Mouse (Mus musculus) midbrain, embryonic 14.5 days (tissue): Measurements from ENCODE around the gene Bicdl2. TPM values are rescaled to one million over a fixed set of nuclear protein-coding genes. Genes with fewer than 3 reads are reported as not detected.
A peak's percentile ranks its signal among the peaks of the same experiment; 100 is the strongest.

Source experiments
- ATAC-seq: fragments of 200-750 bp; cut with Nextera tagmentation; 2 replicates; pipeline ENCODE4 v1.8.0; 2017; ENCODE audit warnings: moderate number of reproducible peaks, moderate library complexity; ENCODE audit not compliant: low FRiP score, low TSS enrichment
- DNase-seq: peaks from one replicate; pipeline ENCODE4 v3.0.0-alpha.2; 2015
- H3K27ac ChIP-seq: fragments of 300-500 bp; sonication (generic); replicated peaks from 2 replicates; pipeline ENCODE4 v1.5.1; 2014; ENCODE audit warnings: mild to moderate bottlenecking, low read depth, low read length, moderate library complexity
- H3K27me3 ChIP-seq: fragments of 300-500 bp; sonication (generic); 2 replicates; pipeline ENCODE4 v1.6.1; 2014; ENCODE audit warnings: low read length, control low read depth, mixed read lengths; ENCODE audit not compliant: control insufficient read depth, insufficient read depth
- H3K36me3 ChIP-seq: fragments of 300-500 bp; sonication (generic); 2 replicates; pipeline ENCODE4 v1.6.1; 2014; ENCODE audit warnings: low read length, control low read depth; ENCODE audit not compliant: control insufficient read depth, insufficient read depth
- H3K4me1 ChIP-seq: fragments of 300-500 bp; sonication (generic); 2 replicates; pipeline ENCODE4 v1.6.1; 2014; ENCODE audit warnings: mild to moderate bottlenecking, antibody characterized with exemption, low read length, control low read depth; ENCODE audit not compliant: control insufficient read depth, insufficient read depth
- H3K4me2 ChIP-seq: fragments of 300-500 bp; sonication (generic); 2 replicates; pipeline ENCODE4 v1.6.1; 2014; ENCODE audit warnings: mild to moderate bottlenecking, low read length, moderate library complexity
- H3K4me3 ChIP-seq: fragments of 300-500 bp; sonication (generic); replicated peaks from 2 replicates; pipeline ENCODE4 v1.5.1; 2014; ENCODE audit warnings: low read depth, low read length
- H3K9ac ChIP-seq: fragments of 300-500 bp; sonication (generic); replicated peaks from 2 replicates; pipeline ENCODE4 v1.6.1; 2014; ENCODE audit warnings: mild to moderate bottlenecking, low read length, moderate library complexity
- H3K9me3 ChIP-seq: fragments of 300-500 bp; sonication (generic); 2 replicates; pipeline ENCODE4 v1.6.1; 2016; ENCODE audit warnings: low read length, control low read depth, mixed read lengths; ENCODE audit not compliant: control insufficient read depth
- WGBS: fragments of 180-500 bp; shearing (Covaris S2); extraction: QIAGEN DNeasy Blood & Tissue Kit; methylation state at CpG from one replicate; pipeline ENCODE4 v1.1.7; 2014; 5-methylcytosine and 5-hydroxymethylcytosine counted together
- polyA plus RNA-seq: library from polyadenylated mRNA; unstranded; fragments of >200 nt; fragmentation: Nextera tagmentation; extraction: Ambion mirVana; gene quantifications from 2 replicates; pipeline ENCODE4 v1.2.1, GENCODE M21; 2014

The Bicdl2 gene
- polyA plus RNA-seq, 1 experiment from 2014 or later = 0.26 TPM

- Histone ChIP-seq H3K4me1 (0 out of 2 replicates have a peak, but pooled peaks cover 2% of the 10 kb centered on the region), H3K36me3 (no peaks in the 10 kb centered on the region), H3K4me2 (no peak overlapping the region), H3K27me3 (peaks cover 21% of the 10 kb centered on the region), H3K4me3 (no peak overlapping the region), H3K9me3 (no peaks in the 10 kb centered on the region), H3K9ac (no peak overlapping the region), H3K27ac (no peak overlapping the region)
- 82% methylated on average over 1 of the region's 1 CpGs for WGBS
- ATAC-seq (no peak), DNase-seq (no peak)
Measured at GRCm38 (mm10) chr17:23694491-23694890, 34.2 kb downstream of the Bicdl2 start.

- DNase-seq (no peak), ATAC-seq (no peak)
- H3K4me1 ChIP-seq = 0 out of 2 replicates have a peak, but pooled peaks cover 2% of the 10 kb centered on the region
- H3K36me3 ChIP-seq = no peaks in the 10 kb centered on the region
- no peak overlapping the region for H3K9ac ChIP-seq
- H3K4me3 ChIP-seq = no peak overlapping the region
- H3K9me3 ChIP-seq = no peaks in the 10 kb centered on the region
- H3K27me3 ChIP-seq = peaks cover 21% of the 10 kb centered on the region
- H3K4me2 ChIP-seq = no peak overlapping the region
- no peak overlapping the region for H3K27ac ChIP-seq
- 21% methylated on average over 3 of the region's 3 CpGs for WGBS
Measured at GRCm38 (mm10) chr17:23695801-23696200, 35.5 kb downstream of the Bicdl2 start.

- peaks cover 21% of the 10 kb centered on the region for H3K27me3 ChIP-seq
- DNase-seq (peak; percentile 19), ATAC-seq (peak; percentile 69)
Measured at GRCm38 (mm10) chr17:23699131-23700077, 39.1 kb downstream of the Bicdl2 start.

DNA sequence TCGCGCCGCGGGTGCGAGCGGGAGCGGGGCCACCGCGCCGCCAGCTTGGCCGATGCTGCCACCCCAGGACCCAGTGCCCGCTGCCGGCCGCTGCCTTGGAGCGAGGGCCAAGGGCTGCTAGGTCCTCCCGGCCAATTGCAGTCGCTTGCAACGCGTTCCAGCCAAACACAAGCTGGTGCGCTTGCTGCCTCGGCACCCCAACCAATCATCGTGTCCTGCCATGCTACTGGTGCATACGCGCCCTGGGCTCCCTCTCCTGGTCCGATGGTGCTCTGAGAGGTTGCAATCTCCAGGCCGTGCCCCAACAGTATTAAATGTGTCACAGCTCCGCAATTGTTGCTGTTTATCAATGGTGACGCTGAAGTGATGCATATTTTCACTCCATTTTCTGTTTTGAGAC lies 39.8 kb downstream of the Bicdl2 start:
- H3K9ac ChIP-seq = peak overlapping the region; percentile 62
- no peaks in the 10 kb centered on the region for H3K9me3 ChIP-seq
- H3K27me3 ChIP-seq = peaks cover 21% of the 10 kb centered on the region
- no peaks in the 10 kb centered on the region for H3K36me3 ChIP-seq
- 0 out of 2 replicates have a peak overlapping the region, but pooled peaks have one; percentile 52 for H3K27ac ChIP-seq
- H3K4me2 ChIP-seq = peak overlapping the region; percentile 97
- H3K4me1 ChIP-seq = 0 out of 2 replicates have a peak, but pooled peaks cover 2% of the 10 kb centered on the region
- peak overlapping the region; percentile 70 for H3K4me3 ChIP-seq
- WGBS = 0% methylated on average over 20 of the region's 28 CpGs
- ATAC-seq (peak; percentile 94), DNase-seq (peak; percentile 92)

More at GRCm38 (mm10) chr17:23699131-23700077, 39.1 kb downstream of the Bicdl2 start:
- 0 out of 2 replicates have a peak, but pooled peaks cover 2% of the 10 kb centered on the region for H3K4me1 ChIP-seq
- no peaks in the 10 kb centered on the region for H3K9me3 ChIP-seq
- peak overlapping the region; percentile 62 for H3K9ac ChIP-seq
- H3K27ac ChIP-seq = 0 out of 2 replicates have a peak overlapping the region, but pooled peaks have one; percentile 52
- H3K4me2 ChIP-seq = peak overlapping the region; percentile 97
- H3K4me3 ChIP-seq = peak overlapping the region; percentile 70
- no peaks in the 10 kb centered on the region for H3K36me3 ChIP-seq
- WGBS = 1% methylated on average over 94 of the region's 101 CpGs

DNA sequence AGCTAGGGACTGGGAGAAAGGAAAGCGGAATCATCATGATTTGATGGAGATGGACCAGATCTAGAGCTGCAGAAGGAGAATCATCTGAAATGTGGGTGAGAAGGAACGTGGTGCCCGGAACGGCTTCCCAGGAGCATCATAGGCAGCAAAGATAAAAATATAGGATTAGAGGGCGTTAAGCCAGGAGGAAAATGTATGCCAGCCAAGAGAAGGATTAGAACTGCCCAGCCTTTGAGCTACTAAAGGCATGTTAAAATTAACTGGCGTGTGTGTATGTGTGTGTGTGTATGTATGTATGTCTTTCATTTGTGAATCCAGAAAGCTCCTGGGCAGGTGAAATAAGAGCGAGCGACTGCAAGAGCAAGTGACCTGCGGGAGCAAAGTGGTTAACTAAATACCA lies 43.0 kb downstream of the Bicdl2 start:
- ATAC-seq = no peak
- Histone ChIP-seq H3K27me3 (peaks cover 11% of the 10 kb centered on the region), H3K9me3 (no peaks in the 10 kb centered on the region), H3K9ac (no peak overlapping the region), H3K36me3 (no peaks in the 10 kb centered on the region), H3K27ac (no peak overlapping the region), H3K4me3 (no peak overlapping the region), H3K4me1 (0 out of 2 replicates have a peak, but pooled peaks cover 2% of the 10 kb centered on the region), H3K4me2 (no peak overlapping the region)
- no peak for DNase-seq
- 81% methylated on average over 9 of the region's 9 CpGs for WGBS

DNA sequence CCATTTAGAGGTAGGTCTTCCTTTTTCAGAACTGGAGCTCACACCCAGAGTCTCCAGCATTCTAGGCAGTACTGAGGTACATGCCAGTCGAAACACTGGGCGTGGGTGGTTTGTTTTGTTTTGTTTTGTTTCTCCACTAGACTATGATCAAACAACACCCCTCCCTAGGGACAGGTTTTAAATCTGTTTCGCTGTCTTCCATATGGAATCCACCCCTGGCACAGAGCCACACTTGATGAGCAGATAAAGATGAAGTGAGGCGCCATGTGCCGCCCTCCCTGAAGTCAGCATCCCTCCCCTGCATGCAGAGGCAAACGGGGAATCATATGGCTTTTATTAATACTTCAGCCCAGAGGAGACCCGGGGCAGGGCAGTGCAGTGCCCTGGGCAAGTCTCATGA lies 44.4 kb downstream of the Bicdl2 start:
- Histone ChIP-seq H3K4me2 (no peak overlapping the region), H3K36me3 (no peaks in the 10 kb centered on the region), H3K9me3 (no peaks in the 10 kb centered on the region), H3K9ac (no peak overlapping the region), H3K27me3 (no peaks in the 10 kb centered on the region; the same call in 1 of the 2 replicates), H3K4me3 (no peak overlapping the region), H3K27ac (no peak overlapping the region), H3K4me1 (no peaks in the 10 kb centered on the region)
- ATAC-seq = no peak
- DNase-seq = peak; percentile 40
- WGBS = 57% methylated on average over 7 of the region's 7 CpGs

DNA sequence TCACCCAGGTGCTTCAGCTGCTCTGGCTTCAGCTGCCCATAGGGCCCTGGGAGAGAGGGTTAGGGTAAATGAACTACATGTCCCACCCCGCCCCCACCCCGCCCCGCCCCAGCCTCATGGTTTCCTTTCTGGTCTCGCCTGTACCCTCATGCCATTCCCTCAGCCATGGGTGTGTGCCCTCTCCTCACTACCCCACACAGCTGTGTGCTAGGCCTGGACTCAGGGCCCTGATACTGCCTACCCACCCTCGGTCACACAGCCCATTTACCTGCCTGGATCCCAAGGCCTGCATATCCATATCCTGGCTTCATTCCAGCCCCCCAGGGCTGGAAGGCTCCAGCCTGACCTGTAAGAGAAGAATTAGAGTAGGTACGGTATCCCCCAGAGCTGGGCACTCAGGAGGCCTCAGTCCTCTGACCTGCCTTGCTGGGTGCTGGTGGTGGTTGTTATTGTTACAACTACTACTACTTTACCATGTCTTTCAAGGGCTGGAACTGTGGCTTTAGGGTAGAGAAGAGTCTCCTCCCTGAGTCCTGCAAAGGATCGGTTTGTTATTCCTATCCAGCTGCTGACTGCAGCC lies 45.3 kb downstream of the Bicdl2 start:
- H3K27ac ChIP-seq = no peak overlapping the region
- H3K4me3 ChIP-seq = no peak overlapping the region
- no peaks in the 10 kb centered on the region for H3K4me1 ChIP-seq
- H3K4me2 ChIP-seq = no peak overlapping the region
- ATAC-seq (no peak), DNase-seq (no peak)
- H3K27me3 ChIP-seq = no peaks in the 10 kb centered on the region; the same call in 1 of the 2 replicates
- H3K9me3 ChIP-seq = no peaks in the 10 kb centered on the region
- H3K9ac ChIP-seq = no peak overlapping the region
- WGBS = 81% methylated on average over 7 of the region's 7 CpGs
- no peaks in the 10 kb centered on the region for H3K36me3 ChIP-seq

DNA sequence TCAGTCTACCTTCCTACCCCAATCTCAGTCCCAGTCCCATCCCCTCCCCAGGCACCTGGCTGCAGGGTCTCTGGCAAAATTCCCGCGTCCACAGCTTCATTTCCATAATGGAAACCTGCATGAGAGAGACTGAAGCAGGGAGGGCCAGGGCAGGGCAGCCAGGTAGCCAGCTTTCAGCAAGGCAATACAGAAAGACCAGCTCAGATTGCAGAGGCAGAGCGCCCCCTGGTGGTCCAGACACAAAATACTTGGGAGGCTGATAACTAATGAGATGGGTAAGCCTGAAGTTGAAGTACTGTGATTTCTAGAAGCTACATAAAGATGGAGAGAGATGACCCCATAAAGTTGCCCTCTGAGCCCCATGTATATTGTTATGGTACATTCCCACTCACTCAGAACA lies 45.9 kb downstream of the Bicdl2 start:
- ATAC-seq (no peak; the same call in 1 of the 2 replicates), DNase-seq (peak; percentile 88)
- Histone ChIP-seq H3K27me3 (no peaks in the 10 kb centered on the region), H3K36me3 (no peaks in the 10 kb centered on the region), H3K27ac (no peak overlapping the region), H3K4me3 (no peak overlapping the region), H3K4me1 (no peaks in the 10 kb centered on the region), H3K9ac (no peak overlapping the region), H3K4me2 (no peak overlapping the region), H3K9me3 (no peaks in the 10 kb centered on the region)
- WGBS = 1% methylated on average over 3 of the region's 3 CpGs
